Mouse (Mus musculus): ENCODE measurements around the gene C87436. TPM values are rescaled to one million over a fixed set of nuclear protein-coding genes. Genes with fewer than 3 reads are reported as not detected.
"Not testable (repeated sequence)": the region's sequence is repeated elsewhere in the genome, so short reads cannot be mapped to it uniquely, and the experiment has no call there.

The C87436 gene
- polyA plus RNA-seq, 1 experiment from 2014 or later, result 33.6 TPM

GRCm38 (mm10) chr6:86485943-86486640 lies 47.9 kb downstream of the C87436 start:
- WGBS, result 56% methylated on average over 7 of the region's 7 CpGs
- no peak for ATAC-seq

GRCm38 (mm10) chr6:86487358-86488148 lies 49.4 kb downstream of the C87436 start:
- H3K9ac ChIP-seq (ENCODE audit: low read length), result peak overlapping the region; percentile 68
- DNase-seq (ENCODE audit: low spot score), result peak; percentile 94
- peak; percentile 97 for ATAC-seq
- peak overlapping the region; percentile 98 for H3K27ac ChIP-seq (ENCODE audit: low read depth, low read length)
- H3K36me3 ChIP-seq (ENCODE audit: control insufficient read depth, insufficient read depth, low read length), result no peaks in the 10 kb centered on the region
- WGBS, result 4% methylated on average over 23 of the region's 24 CpGs
- no peaks in the 10 kb centered on the region for H3K27me3 ChIP-seq (replicated peaks; ENCODE audit: control insufficient read depth, insufficient read depth, low read length)
- H3K4me2 ChIP-seq (ENCODE audit: low read length), result peak overlapping the region; percentile 41
- H3K4me3 ChIP-seq (ENCODE audit: low read depth, low read length), result 0 out of 2 replicates have a peak overlapping the region, but pooled peaks have one; percentile 6
- H3K4me1 ChIP-seq (ENCODE audit: control insufficient read depth, insufficient read depth, low read length), result peaks cover 11% of the 10 kb centered on the region
- no peaks in the 10 kb centered on the region for H3K9me3 ChIP-seq (replicated peaks; ENCODE audit: control insufficient read depth, low read length)

More at GRCm38 (mm10) chr6:86485943-86486640, 47.9 kb downstream of the C87436 start:
- no peak overlapping the region for H3K27ac ChIP-seq (ENCODE audit: low read depth, low read length)
- H3K36me3 ChIP-seq (ENCODE audit: control insufficient read depth, insufficient read depth, low read length), result no peaks in the 10 kb centered on the region
- peaks cover 11% of the 10 kb centered on the region for H3K4me1 ChIP-seq (ENCODE audit: control insufficient read depth, insufficient read depth, low read length)
- H3K9me3 ChIP-seq (replicated peaks; ENCODE audit: control insufficient read depth, low read length), result no peaks in the 10 kb centered on the region
- no peak overlapping the region for H3K4me2 ChIP-seq (ENCODE audit: low read length)
- peak; percentile 16 for DNase-seq (ENCODE audit: low spot score)
- H3K4me3 ChIP-seq (ENCODE audit: low read depth, low read length), result no peak overlapping the region
- H3K27me3 ChIP-seq (replicated peaks; ENCODE audit: control insufficient read depth, insufficient read depth, low read length), result no peaks in the 10 kb centered on the region
- H3K9ac ChIP-seq (ENCODE audit: low read length), result no peak overlapping the region

- no peak for ATAC-seq
- Histone ChIP-seq H3K36me3 (ENCODE audit: control insufficient read depth, insufficient read depth, low read length) (no peaks in the 10 kb centered on the region), H3K9me3 (replicated peaks; ENCODE audit: control insufficient read depth, low read length) (no peaks in the 10 kb centered on the region), H3K4me1 (ENCODE audit: control insufficient read depth, insufficient read depth, low read length) (peaks cover 11% of the 10 kb centered on the region), H3K4me3 (ENCODE audit: low read depth, low read length) (no peak overlapping the region), H3K27ac (ENCODE audit: low read depth, low read length) (peak overlapping the region; percentile 98), H3K9ac (ENCODE audit: low read length) (peak overlapping the region; percentile 68), H3K27me3 (replicated peaks; ENCODE audit: control insufficient read depth, insufficient read depth, low read length) (no peaks in the 10 kb centered on the region), H3K4me2 (ENCODE audit: low read length) (peak overlapping the region; percentile 41; the same call in 1 of the 2 replicates)
- no peak for DNase-seq (ENCODE audit: low spot score)
- 28% methylated on average over 3 of the region's 3 CpGs for WGBS
Observed at GRCm38 (mm10) chr6:86488149-86488485, 49.9 kb downstream of the C87436 start.

- Histone ChIP-seq H3K4me1 (ENCODE audit: control insufficient read depth, insufficient read depth, low read length) (peaks cover 11% of the 10 kb centered on the region), H3K9me3 (replicated peaks; ENCODE audit: control insufficient read depth, low read length) (no peaks in the 10 kb centered on the region), H3K9ac (ENCODE audit: low read length) (no peak overlapping the region), H3K27ac (ENCODE audit: low read depth, low read length) (no peak overlapping the region), H3K4me2 (ENCODE audit: low read length) (no peak overlapping the region), H3K36me3 (ENCODE audit: control insufficient read depth, insufficient read depth, low read length) (no peaks in the 10 kb centered on the region), H3K4me3 (ENCODE audit: low read depth, low read length) (no peak overlapping the region), H3K27me3 (replicated peaks; ENCODE audit: control insufficient read depth, insufficient read depth, low read length) (no peaks in the 10 kb centered on the region)
- WGBS, result 92% methylated on average over 2 of the region's 2 CpGs
- no peak for ATAC-seq
- no peak for DNase-seq (ENCODE audit: low spot score)
Observed at GRCm38 (mm10) chr6:86489945-86490344, 51.8 kb downstream of the C87436 start.

GRCm38 (mm10) chr6:86490413-86490812 lies 52.2 kb downstream of the C87436 start:
- H3K27me3 ChIP-seq (replicated peaks; ENCODE audit: control insufficient read depth, insufficient read depth, low read length), result not testable (repeated sequence)

GRCm38 (mm10) chr6:86493469-86494263 lies 55.5 kb downstream of the C87436 start:
- Histone ChIP-seq H3K4me2 (ENCODE audit: low read length) (no peak overlapping the region), H3K27ac (ENCODE audit: low read depth, low read length) (no peak overlapping the region), H3K36me3 (ENCODE audit: control insufficient read depth, insufficient read depth, low read length) (no peaks in the 10 kb centered on the region), H3K4me3 (ENCODE audit: low read depth, low read length) (no peak overlapping the region), H3K4me1 (ENCODE audit: control insufficient read depth, insufficient read depth, low read length) (no peaks in the 10 kb centered on the region), H3K9me3 (replicated peaks; ENCODE audit: control insufficient read depth, low read length) (no peaks in the 10 kb centered on the region), H3K27me3 (replicated peaks; ENCODE audit: control insufficient read depth, insufficient read depth, low read length) (no peaks in the 10 kb centered on the region), H3K9ac (ENCODE audit: low read length) (no peak overlapping the region)
- ATAC-seq (no peak), DNase-seq (ENCODE audit: low spot score) (no peak)
- WGBS, result 73% methylated on average over 13 of the region's 13 CpGs

More at GRCm38 (mm10) chr6:86490413-86490812, 52.2 kb downstream of the C87436 start:
- ATAC-seq; H3K27ac ChIP-seq (ENCODE audit: low read depth, low read length); H3K4me2 ChIP-seq (ENCODE audit: low read length); H3K9me3 ChIP-seq (replicated peaks; ENCODE audit: control insufficient read depth, low read length); H3K4me3 ChIP-seq (ENCODE audit: low read depth, low read length); H3K9ac ChIP-seq (ENCODE audit: low read length); H3K36me3 ChIP-seq (ENCODE audit: control insufficient read depth, insufficient read depth, low read length); DNase-seq (ENCODE audit: low spot score): not testable (repeated sequence)
- H3K4me1 ChIP-seq (ENCODE audit: control insufficient read depth, insufficient read depth, low read length), result peaks cover 11% of the 10 kb centered on the region
- WGBS, result 85% methylated on average over 8 of the region's 8 CpGs

GRCm38 (mm10) chr6:86494767-86495166 lies 56.6 kb downstream of the C87436 start:
- Histone ChIP-seq H3K9me3 (replicated peaks; ENCODE audit: control insufficient read depth, low read length) (no peaks in the 10 kb centered on the region), H3K4me1 (ENCODE audit: control insufficient read depth, insufficient read depth, low read length) (no peaks in the 10 kb centered on the region), H3K36me3 (ENCODE audit: control insufficient read depth, insufficient read depth, low read length) (no peaks in the 10 kb centered on the region), H3K27ac (ENCODE audit: low read depth, low read length) (no peak overlapping the region), H3K9ac (ENCODE audit: low read length) (no peak overlapping the region), H3K27me3 (replicated peaks; ENCODE audit: control insufficient read depth, insufficient read depth, low read length) (no peaks in the 10 kb centered on the region), H3K4me3 (ENCODE audit: low read depth, low read length) (no peak overlapping the region), H3K4me2 (ENCODE audit: low read length) (no peak overlapping the region)
- 95% methylated on average over 7 of the region's 7 CpGs for WGBS
- DNase-seq (ENCODE audit: low spot score), result no peak
- ATAC-seq, result no peak

GRCm38 (mm10) chr6:86495661-86496060 lies 57.5 kb downstream of the C87436 start:
- Histone ChIP-seq H3K9me3 (replicated peaks; ENCODE audit: control insufficient read depth, low read length) (no peaks in the 10 kb centered on the region), H3K9ac (ENCODE audit: low read length) (no peak overlapping the region), H3K36me3 (ENCODE audit: control insufficient read depth, insufficient read depth, low read length) (no peaks in the 10 kb centered on the region), H3K4me3 (ENCODE audit: low read depth, low read length) (no peak overlapping the region), H3K4me2 (ENCODE audit: low read length) (no peak overlapping the region), H3K4me1 (ENCODE audit: control insufficient read depth, insufficient read depth, low read length) (no peaks in the 10 kb centered on the region), H3K27ac (ENCODE audit: low read depth, low read length) (no peak overlapping the region), H3K27me3 (replicated peaks; ENCODE audit: control insufficient read depth, insufficient read depth, low read length) (no peaks in the 10 kb centered on the region)
- no peak for DNase-seq (ENCODE audit: low spot score)
- no peak for ATAC-seq
- WGBS, result 36% methylated on average over 3 of the region's 3 CpGs
